Mouse (Mus musculus): ENCODE measurements around the gene Tbk1.

Gene Tbk1

DNA sequence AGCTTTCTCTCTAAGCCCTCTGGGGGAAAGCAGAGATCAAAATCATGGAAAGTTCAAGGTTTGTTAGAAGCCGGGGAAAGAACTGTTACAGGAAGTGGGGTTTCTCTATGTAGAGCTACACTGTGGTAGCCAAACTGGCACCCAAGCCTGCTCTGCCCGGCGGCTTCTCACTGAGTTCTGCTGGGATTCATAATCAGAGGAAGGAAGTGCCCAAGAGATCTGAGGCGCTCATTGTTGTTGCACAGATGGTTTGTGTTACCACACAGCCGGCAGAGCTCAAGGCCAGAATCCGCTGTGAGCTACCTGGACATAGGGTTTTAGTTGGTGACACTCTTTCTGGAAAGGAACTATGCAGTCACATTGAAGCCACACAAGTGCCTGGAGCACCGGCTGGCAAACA is 88.6 kb downstream of the Tbk1 start:
- DNase-seq (ENCODE audit: low spot score in 2 of 2): no peak

DNA sequence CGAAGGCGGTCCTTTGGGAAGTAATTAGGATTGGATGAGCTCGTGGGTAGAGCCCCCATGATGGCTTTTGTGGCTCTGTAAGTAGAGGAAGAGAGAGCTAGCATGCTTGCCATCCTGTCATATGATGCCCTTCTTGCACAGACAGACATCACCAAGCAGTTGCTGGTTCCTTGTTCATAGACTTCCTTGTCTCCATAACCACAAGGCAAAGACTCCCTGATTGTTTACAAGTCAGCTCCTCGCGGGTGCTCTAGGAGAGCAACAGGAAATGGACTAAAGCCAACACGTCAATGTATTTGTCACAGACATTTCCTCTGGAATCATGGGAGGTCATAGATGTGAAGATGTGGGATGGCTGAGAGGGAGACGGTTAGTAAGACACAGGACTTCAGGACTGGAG is 90.0 kb downstream of the Tbk1 start:
- DNase-seq (ENCODE audit: low spot score in 2 of 2): no peak

Data from right cerebral cortex, adult 2 months (tissue).